Mouse (Mus musculus): ENCODE results near the gene Acvr1b.

GRCm38 (mm10) chr15:101210998-101211613 lies 37.2 kb downstream of the Acvr1b start:
- no peak for TF ChIP-seq CTCF (IDR thresholded peaks at IDR 0.05; ENCODE audit: low read depth, low read length)
- TF ChIP-seq TAL1 (conservative IDR thresholded peaks at IDR 0.05; ENCODE audit: low read depth, low read length): no peak
- TF ChIP-seq GATA1 (IDR thresholded peaks at IDR 0.05; ENCODE audit: borderline replicate concordance, low read length): no peak
